Mouse (Mus musculus) small intestine, adult 10 weeks (tissue): ENCODE results near the gene Nup62. TPM values are rescaled to one million over a fixed set of nuclear protein-coding genes. Genes with fewer than 3 reads are reported as not detected.

Experiments
- polyA plus RNA-seq: library from polyadenylated mRNA; stranded (reverse); fragments of 350-450 nt; fragmentation: Illumina TruSeq; extraction: RNeasy Lipid Tissue Mini Kit (QIAGEN cat#74804); gene quantifications from one replicate; pipeline ENCODE4 v1.2.3, GENCODE M21; 2014; ENCODE audit warnings: low replicate concordance

Gene Nup62
- 3.6 TPM for polyA plus RNA-seq

DNA sequence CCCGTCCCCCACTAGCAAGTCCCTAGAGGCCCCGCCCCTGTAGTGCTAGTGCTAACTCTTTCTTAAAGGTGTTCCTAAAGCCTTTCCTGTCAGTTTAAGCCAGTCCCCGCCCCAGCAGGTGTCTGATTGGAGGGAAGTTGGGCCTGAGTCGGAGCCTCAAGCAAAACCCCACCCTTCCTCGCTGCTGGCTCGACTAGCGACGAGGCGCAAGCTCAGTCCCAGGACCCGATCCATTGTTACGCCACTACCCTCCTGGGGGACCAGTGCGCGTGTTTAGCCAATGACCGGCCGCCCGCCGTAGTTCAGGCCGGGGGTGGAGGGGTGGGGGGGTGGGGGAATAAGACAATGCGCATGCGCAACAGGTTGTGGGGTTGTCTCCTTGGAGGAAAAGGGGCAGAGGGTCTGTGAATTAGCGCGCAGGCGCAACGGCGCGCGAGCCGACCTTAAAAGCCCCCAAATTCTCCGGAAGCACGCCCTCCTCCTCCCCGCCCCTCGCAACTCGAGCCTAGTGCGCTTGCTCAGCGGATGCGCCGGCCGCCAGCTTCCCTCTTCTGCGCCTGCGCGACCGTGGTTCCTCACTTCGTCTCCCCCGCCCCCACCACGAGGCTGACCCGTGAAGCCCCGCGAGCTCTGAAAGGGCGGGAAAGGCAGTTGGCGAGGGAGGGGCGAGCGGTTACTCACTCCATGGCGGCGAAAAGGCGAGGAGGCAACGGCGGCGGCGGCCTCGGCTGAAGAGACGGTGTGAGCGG lies at the start of gene Nup62, which contains the start of gene Il4i1:
Gene Nup62 (plus strand): TSS at position 368 of the 749 bp plus-strand sequence.
Gene Il4i1 (plus strand): TSS at position 667 of the 749 bp plus-strand sequence.

DNA sequence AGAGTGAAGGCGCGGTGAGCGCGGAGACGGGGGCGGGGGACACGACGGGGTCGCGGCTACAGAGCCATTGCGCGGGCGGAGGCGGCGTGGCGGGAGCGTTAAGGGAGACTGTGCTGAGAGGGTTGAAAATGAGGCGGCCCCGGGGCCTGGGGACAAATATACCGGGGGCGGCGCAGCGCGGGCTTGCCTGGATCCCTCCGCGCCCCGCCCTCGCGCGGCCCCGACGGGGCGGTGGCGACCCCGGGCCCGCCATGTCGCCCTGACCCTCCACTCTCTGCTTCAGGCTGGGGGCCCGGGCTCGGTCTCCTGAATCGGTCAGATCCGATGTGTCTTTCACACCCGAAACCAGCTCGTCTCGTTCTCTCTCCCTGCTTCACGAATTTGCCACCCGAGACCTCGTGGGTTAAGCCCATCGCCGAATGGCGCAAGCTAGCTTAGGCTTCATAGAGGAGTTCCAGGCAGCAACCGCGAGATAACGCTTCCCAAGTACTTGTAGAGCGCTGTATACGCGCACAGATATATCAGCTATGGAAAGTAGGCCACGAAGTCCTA lies 658 bp downstream of the Nup62 start, which contains the start of gene Atf5:
Gene Atf5 (minus strand): TSS at position 189 of the 552 bp plus-strand sequence.

DNA sequence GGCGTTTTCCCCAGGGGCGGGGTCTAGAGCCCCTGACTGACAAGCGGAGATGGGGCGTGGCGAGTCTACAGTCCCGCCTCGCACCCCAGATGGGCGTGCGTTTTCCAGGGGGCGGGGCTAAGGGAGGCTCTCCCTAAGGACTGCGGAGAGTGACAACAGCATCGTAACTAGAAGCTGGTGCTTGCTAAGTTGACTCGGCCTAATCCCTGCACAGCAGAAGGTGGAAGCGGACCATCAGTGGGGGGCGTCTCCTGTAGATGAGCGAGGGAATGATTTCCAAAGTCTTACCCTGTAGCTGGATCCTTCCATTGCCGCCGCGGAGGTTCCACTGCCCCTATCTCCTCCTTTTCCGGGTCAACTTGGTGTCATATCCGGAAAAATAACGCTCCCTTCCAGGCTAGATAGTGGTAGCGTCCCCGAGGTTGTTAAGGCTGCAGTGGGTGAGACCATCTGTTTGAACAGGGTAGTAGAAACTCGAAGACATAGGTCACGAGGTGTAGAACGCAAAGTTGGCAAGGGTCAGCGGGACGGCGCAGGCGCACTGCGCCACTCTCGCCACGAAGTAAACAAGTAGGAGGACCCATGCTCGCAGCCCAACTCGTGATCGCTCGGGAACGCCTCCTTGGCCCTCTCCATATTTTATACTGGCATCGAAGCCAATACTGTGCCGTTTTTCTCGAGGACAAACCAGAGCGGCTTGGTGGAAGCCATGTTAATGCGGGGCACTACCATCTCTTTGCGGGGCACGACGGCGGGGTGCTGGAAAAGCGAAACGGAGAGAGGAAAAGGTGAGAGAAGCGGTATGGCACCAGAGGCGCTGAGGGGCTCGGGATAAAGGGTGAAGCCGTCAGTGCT lies 32.9 kb downstream of the Nup62 start, which contains the start of the genes Akt1s1 and Tbc1d17:
Gene Akt1s1 (plus strand): TSS at position 431 of the 855 bp plus-strand sequence.
Gene Tbc1d17 (minus strand): TSS at position 519 of the 855 bp plus-strand sequence.

DNA sequence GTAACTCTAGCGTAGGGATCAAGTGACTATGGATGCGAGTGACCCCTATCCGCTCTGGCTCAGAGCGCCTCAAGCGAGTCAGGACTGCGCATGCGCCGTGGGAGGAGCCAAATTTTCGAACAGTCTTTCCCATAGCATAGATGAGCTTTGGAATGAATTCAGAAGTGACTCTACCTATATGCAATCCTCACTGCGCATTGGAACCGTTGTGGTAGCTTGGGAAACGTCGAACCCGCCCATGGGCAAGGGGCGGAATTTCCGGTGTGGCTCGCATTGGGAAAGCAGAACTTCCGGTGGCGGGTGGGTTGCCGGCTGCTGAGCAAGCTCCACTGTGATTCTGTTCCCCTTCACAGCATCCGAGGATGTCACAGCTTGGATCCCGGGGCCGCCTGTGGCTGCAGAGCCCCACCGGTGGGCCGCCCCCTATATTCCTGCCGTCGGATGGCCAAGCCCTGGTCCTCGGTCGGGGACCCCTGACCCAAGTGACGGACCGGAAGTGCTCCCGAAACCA lies 41.2 kb downstream of the Nup62 start, which contains the start of gene Pnkp:
Gene Pnkp (plus strand): TSS at position 98 of the 511 bp plus-strand sequence.

DNA sequence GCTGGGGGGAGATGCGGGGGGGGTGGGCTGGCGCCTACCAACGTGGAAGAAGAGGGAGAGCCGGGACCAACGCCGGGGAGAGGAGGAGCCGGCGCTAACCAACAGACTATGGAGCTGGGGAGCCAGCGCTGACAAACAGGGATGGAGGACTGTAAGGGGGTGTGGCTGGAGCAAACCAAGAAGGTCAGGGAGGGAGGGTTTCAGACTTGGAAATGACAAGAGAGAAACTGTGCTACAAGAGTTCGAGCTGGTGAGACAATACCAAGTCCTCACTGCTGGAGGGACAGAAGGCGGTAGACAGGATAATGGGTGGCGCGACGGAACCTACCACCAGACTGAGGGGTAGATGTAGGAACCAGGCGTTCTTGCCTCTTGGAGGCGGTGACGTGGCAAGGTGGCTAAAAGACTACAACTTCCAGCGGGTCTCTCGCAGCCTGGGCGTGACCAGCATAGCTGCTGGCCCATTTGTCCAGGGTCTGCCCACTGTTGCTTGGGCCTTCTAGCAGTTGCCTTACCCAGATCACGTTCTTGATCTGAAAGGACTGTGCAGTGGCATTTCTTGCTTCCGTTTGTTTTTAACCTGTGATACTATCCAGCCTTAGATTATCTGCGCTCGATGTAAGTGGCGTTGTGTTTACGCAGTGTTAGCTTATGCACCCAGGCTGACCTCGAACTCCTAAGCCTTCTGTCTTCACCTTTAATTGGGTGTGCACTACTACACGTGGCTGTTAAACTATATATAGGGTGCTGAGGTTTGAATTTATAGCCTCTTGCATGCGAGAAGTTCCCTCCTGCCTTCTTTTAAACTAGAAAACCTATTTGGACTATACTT lies 54.0 kb downstream of the Nup62 start, which contains the start of gene Ptov1:
Gene Ptov1 (minus strand): TSS at position 92 of the 832 bp plus-strand sequence.

Other genes starting within 250 kb of the Nup62 start
- gene Napsa, start 243.7 kb upstream of the Nup62 start, polyA plus RNA-seq = 0.67 TPM
- gene Kcnc3, start 225.4 kb upstream of the Nup62 start, polyA plus RNA-seq = 0.33 TPM
- gene Myh14, start 145.2 kb upstream of the Nup62 start, polyA plus RNA-seq = 0.78 TPM
- gene Izumo2, start 107.3 kb upstream of the Nup62 start, polyA plus RNA-seq = not detected
- gene Vrk3, start 67.7 kb upstream of the Nup62 start, polyA plus RNA-seq = 10.2 TPM
- 0.45 TPM for gene Zfp473, start 65.0 kb upstream of the Nup62 start, polyA plus RNA-seq
- not detected for gene Il4i1, start 299 bp downstream of the Nup62 start, polyA plus RNA-seq
- gene Atf5, start 570 bp downstream of the Nup62 start, polyA plus RNA-seq = 1.0 TPM
- 1.1 TPM for gene Akt1s1, start 32.9 kb downstream of the Nup62 start, polyA plus RNA-seq
- not detected for gene Tbc1d17, start 33.0 kb downstream of the Nup62 start, polyA plus RNA-seq
- gene Pnkp, start 41.1 kb downstream of the Nup62 start, polyA plus RNA-seq = not detected
- gene Ptov1, start 53.7 kb downstream of the Nup62 start, polyA plus RNA-seq = not detected
- gene Med25, start 76.6 kb downstream of the Nup62 start, polyA plus RNA-seq = 1.3 TPM
- gene Fuz, start 80.0 kb downstream of the Nup62 start, polyA plus RNA-seq = 0.48 TPM
- 9.8 TPM for gene Ap2a1, start 113.4 kb downstream of the Nup62 start, polyA plus RNA-seq
- gene Tsks, start 127.1 kb downstream of the Nup62 start, polyA plus RNA-seq = not detected
- gene Cpt1c, start 158.8 kb downstream of the Nup62 start, polyA plus RNA-seq = 0.15 TPM
- 2.3 TPM for gene Prmt1, start 170.5 kb downstream of the Nup62 start, polyA plus RNA-seq
- 11.1 TPM for gene Irf3, start 181.6 kb downstream of the Nup62 start, polyA plus RNA-seq
- gene Bcl2l12, start 182.6 kb downstream of the Nup62 start, polyA plus RNA-seq = not detected
- gene Scaf1, start 200.3 kb downstream of the Nup62 start, polyA plus RNA-seq = 2.0 TPM
- 1.1 TPM for gene Rras, start 201.9 kb downstream of the Nup62 start, polyA plus RNA-seq
- not detected for gene Prr12, start 236.8 kb downstream of the Nup62 start, polyA plus RNA-seq
- 4.6 TPM for gene Nosip, start 246.3 kb downstream of the Nup62 start, polyA plus RNA-seq
- gene Prrg2, start 246.6 kb downstream of the Nup62 start, polyA plus RNA-seq = 9.4 TPM